ENCODE assay signal across 20 mouse cellular contexts in genomic region chr2:9116697-9117096, GRCm38 (mm10).
"Had no signal": no experiment of that assay in that cellular context is flagged by ENCODE, and none has a peak within 500 bp of the region (broad histone marks: within the 10 kb centered on the region; RNA-seq: fewer than 3 reads in every experiment).

No protein-coding gene starts in this region.

- H3K9ac ChIP-seq: lung, embryonic 14.5 days; midbrain, embryonic 12.5 days; neural tube, embryonic 13.5 days; neural tube, embryonic 15.5 days; stomach, embryonic 15.5 days had no signal

- H3K27me3 ChIP-seq: megakaryocyte, embryonic 14.5 days; midbrain, embryonic 12.5 days; neural tube, embryonic 13.5 days; neural tube, embryonic 15.5 days; stomach, embryonic 15.5 days had no signal

- H3K9me3 ChIP-seq: megakaryocyte, embryonic 14.5 days; midbrain, embryonic 12.5 days; neural tube, embryonic 13.5 days; neural tube, embryonic 15.5 days; stomach, embryonic 15.5 days had no signal

- H3K27ac ChIP-seq: midbrain, embryonic 12.5 days; neural tube, embryonic 13.5 days; neural tube, embryonic 15.5 days; stomach, embryonic 15.5 days; stomach, postnatal 0 days had no signal

- H3K4me1 ChIP-seq: megakaryocyte, embryonic 14.5 days; midbrain, embryonic 12.5 days; neural tube, embryonic 15.5 days; stomach, embryonic 15.5 days had no signal

- ATAC-seq: midbrain, embryonic 16.5 days had no signal

- DNase-seq: lung, adult 18-20 months; lung, embryonic 14.5 days; lung, postnatal 10 days; lung, postnatal 4 days; midbrain, embryonic 14.5 days; retina, postnatal 1 day; right cerebral cortex, adult 18-20 months; right cerebral cortex, postnatal 25 days; right cerebral cortex, postnatal 4 days; thymus, adult 2 months; thymus, postnatal 25 days; thymus, postnatal 4 days had no signal

- H3K4me2 ChIP-seq: lung, embryonic 14.5 days; midbrain, embryonic 12.5 days; neural tube, embryonic 13.5 days; neural tube, embryonic 15.5 days; stomach, embryonic 15.5 days had no signal

- H3K36me3 ChIP-seq: midbrain, embryonic 12.5 days; neural tube, embryonic 13.5 days; neural tube, embryonic 15.5 days; stomach, embryonic 15.5 days had no signal

- H3K4me3 ChIP-seq: megakaryocyte, embryonic 14.5 days; midbrain, embryonic 12.5 days; myocyte; neural tube, embryonic 13.5 days; neural tube, embryonic 15.5 days; stomach, embryonic 15.5 days had no signal
